Mouse (Mus musculus) MEL-GATA-1-ER (cell line): ENCODE results near the gene Pigm.
A peak's percentile ranks its signal among the peaks of the same experiment; 100 is the strongest.

Experiments used
- DNase-seq: peaks from one replicate; pipeline ENCODE4 v3.0.0-alpha.2; 2012; ENCODE audit warnings: low read depth; ENCODE audit errors: extremely low read depth

The Pigm gene

GRCm38 (mm10) chr1:172376198-172376667 is at the start of gene Pigm:
Pigm (plus strand) TSS chr1:172376546.
- DNase-seq = peak; percentile 97

GRCm38 (mm10) chr1:172326684-172327083 is 49.7 kb upstream of the Pigm start:
- DNase-seq = no peak

- no peak for DNase-seq
These were observed 48.9 kb upstream of the Pigm start for GRCm38 (mm10) chr1:172327206-172328001.

- no peak for DNase-seq
These were observed 48.3 kb upstream of the Pigm start for GRCm38 (mm10) chr1:172328041-172328440.

GRCm38 (mm10) chr1:172328461-172328860 is 47.9 kb upstream of the Pigm start:
- DNase-seq = no peak

GRCm38 (mm10) chr1:172329131-172329530 is 47.2 kb upstream of the Pigm start, which contains the start of gene Kcnj9:
Kcnj9 (minus strand) TSS chr1:172329318.
- DNase-seq = no peak

- no peak for DNase-seq
These were observed 46.7 kb upstream of the Pigm start for GRCm38 (mm10) chr1:172329616-172330015.

GRCm38 (mm10) chr1:172331422-172331947 is 44.9 kb upstream of the Pigm start:
- peak; percentile 17 for DNase-seq

- no peak for DNase-seq
These were observed 43.4 kb upstream of the Pigm start for GRCm38 (mm10) chr1:172332925-172333324.

GRCm38 (mm10) chr1:172333512-172333911 is 42.8 kb upstream of the Pigm start:
- no peak for DNase-seq

- DNase-seq = no peak
These were observed 40.5 kb upstream of the Pigm start for GRCm38 (mm10) chr1:172335804-172336203.

GRCm38 (mm10) chr1:172337411-172338185 is 38.7 kb upstream of the Pigm start:
- no peak for DNase-seq

GRCm38 (mm10) chr1:172340729-172341321 is 35.5 kb upstream of the Pigm start, which contains the start of gene Kcnj10:
Kcnj10 (plus strand) TSS chr1:172341210.
- peak; percentile 70 for DNase-seq

GRCm38 (mm10) chr1:172341386-172341785 is 35.0 kb upstream of the Pigm start:
- no peak for DNase-seq

GRCm38 (mm10) chr1:172342729-172343128 is 33.6 kb upstream of the Pigm start:
- no peak for DNase-seq

GRCm38 (mm10) chr1:172343914-172344313 is 32.4 kb upstream of the Pigm start:
- DNase-seq = no peak

- no peak for DNase-seq
These were observed 31.5 kb upstream of the Pigm start for GRCm38 (mm10) chr1:172344820-172345219.

GRCm38 (mm10) chr1:172346707-172347106 is 29.6 kb upstream of the Pigm start:
- DNase-seq = no peak

- no peak for DNase-seq
These were observed 29.0 kb upstream of the Pigm start for GRCm38 (mm10) chr1:172347382-172347781.

- DNase-seq = no peak
These were observed 26.8 kb upstream of the Pigm start for GRCm38 (mm10) chr1:172349504-172349903.
